Mouse (Mus musculus) gonadal fat pad, adult 2 months (tissue): ENCODE measurements at regions not wholly inside any gene's neighbourhood (a gene's known extent, or its start where the extent isn't known, plus 50 kb on each side); places are given as distances from the start of the nearest gene placed in this dataset.

Source experiments
- DNase-seq: peaks from one replicate; pipeline ENCODE4 v3.0.0-alpha.2; 2012; ENCODE audit warnings: low read depth

- DNase-seq = no peak
Measured at GRCm38 (mm10) chr7:125270711-125271110, 173.8 kb upstream of the Kdm8 start.

DNA sequence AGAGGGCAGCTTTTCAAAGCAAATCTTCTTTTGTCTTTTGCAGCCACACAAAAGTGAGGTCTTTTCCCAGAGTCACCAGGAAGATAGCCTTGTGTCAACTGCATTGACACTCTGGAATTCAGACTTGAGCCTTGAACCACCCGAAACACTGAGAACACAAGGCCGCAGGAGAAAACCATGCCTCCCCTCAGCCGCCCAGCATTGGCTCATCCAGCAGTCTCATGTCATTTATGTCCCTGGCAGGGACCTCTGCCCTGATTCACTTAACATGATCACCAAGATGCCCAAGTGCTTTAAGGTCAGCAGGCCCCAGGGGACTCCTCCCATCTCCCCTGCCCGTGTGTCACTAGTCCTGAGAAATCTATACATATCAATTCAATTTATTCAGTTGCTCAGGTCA lies 173.1 kb upstream of the Kdm8 start:
- no peak for DNase-seq

GRCm38 (mm10) chr7:125281371-125281770 lies 163.1 kb upstream of the Kdm8 start:
- DNase-seq = peak; percentile 27

DNA sequence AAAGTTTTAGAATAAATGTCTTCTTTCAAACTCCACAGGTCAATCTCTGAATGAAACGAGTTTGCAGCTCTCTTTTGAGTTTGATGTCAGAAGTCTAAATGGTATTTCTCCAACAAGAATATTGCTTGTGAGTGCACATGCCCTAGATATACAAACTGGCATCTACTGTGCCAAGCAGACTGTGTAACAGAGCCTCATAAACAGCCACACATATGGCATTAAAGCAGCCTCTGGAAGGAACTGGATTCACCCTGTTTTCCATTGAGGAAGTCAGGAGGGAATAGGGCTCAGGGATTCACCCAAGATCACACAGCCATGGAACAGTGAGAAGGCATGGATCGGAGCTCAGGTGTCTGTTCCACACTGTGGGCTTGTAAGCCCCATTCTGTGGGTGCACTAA lies 149.2 kb upstream of the Kdm8 start:
- no peak for DNase-seq

GRCm38 (mm10) chr7:125308433-125308832 lies 136.0 kb upstream of the Kdm8 start:
- DNase-seq = no peak

GRCm38 (mm10) chr7:125310971-125311370 lies 133.5 kb upstream of the Kdm8 start:
- no peak for DNase-seq

DNA sequence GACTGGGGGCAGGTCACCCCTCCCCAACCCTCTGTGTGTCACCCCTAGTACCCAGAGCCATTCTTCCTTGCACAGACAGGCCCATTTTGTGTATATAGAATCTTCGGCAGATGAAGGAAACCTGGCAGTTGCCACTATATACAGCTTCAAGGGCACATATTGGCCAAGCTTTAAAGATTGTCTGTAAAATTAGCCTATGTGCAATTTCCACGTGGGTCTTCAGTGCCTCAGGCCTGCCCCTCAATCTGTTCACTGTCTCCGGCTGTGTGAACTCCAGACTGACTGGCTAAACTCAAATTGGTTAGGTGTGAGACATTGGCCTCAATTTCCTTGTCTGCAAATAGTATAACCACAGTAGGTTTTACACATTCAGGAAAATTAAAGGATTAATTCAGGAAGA lies 130.9 kb upstream of the Kdm8 start:
- DNase-seq = no peak

DNA sequence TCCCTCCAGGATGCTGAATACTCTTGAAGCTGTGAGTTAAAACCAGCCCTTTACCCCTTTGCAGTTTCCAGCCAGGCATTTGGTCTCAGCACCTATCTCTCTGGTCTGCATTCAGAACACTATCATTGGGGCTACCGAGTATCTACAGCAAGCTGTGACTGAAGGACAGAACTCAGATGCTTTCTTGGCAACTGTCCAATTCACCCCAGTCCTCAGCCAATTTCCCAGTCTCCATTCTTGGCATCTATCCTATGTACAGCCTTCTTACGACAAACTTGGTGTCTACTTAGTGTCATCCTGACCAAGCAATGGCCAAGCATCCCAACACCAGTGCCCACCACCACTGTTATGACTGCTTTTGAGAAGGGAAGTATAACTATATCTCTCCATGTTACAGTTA lies 109.7 kb upstream of the Kdm8 start:
- DNase-seq = no peak

DNA sequence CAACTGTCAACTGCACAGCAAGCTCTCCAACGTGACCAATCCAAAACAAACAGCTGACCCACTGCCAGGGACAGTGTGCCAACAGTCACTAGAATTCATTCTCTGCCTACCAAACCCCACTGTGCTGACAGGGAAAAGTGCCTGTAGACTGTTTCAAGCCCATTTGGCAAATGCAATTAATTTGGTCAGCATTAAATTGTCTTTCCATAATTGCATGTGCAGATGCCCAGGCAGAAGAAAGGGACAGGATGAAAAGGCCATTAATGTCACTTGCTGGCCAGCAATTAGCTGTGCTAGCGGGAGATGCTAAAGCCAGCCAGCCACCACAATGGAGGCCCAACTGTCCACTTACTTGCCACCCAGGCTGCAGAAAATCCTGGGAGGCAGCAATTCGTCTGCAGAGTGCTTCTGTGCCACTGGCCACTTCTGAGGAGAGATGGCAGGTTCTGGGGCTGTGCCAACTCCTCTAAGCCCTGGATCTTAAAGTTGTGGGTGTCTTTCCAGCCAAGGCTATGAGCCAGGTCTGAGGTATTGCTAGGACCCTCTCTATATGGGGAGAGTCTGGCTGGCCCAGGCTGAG lies 108.8 kb upstream of the Kdm8 start:
- no peak for DNase-seq

- no peak for DNase-seq
Measured at GRCm38 (mm10) chr7:125336826-125337225, 107.7 kb upstream of the Kdm8 start.

GRCm38 (mm10) chr7:125338177-125338751 lies 106.2 kb upstream of the Kdm8 start:
- no peak for DNase-seq

DNA sequence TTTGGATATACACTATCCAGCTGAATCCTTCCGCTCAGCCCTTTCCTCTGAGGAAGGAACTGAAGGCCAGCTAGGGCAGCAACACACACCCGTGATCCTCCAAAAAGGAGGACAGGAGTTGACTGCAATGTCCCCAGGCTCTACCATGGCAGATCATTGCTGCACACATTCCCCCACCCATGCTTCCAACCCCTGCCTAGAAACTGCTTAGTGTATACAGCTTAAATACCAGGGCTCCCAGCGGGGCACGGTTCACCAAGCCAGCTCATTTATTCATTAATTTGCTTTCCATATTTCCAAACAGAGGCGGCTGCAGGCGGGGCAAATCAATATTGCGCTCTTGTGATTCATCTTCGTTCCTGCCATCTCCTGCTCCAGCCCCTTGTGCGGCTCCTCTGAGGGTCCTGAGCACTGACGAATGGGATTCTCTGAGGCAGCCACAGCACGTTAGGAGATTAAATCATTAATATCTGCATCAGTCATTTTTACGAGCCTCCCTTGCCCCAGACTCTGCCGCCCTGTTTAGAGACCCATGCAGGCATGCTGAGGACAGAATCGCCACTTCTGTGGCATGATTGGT lies 104.1 kb upstream of the Kdm8 start:
- DNase-seq = no peak

GRCm38 (mm10) chr7:125349606-125350005 lies 94.9 kb upstream of the Kdm8 start:
- DNase-seq = no peak

- no peak for DNase-seq
Measured at GRCm38 (mm10) chr7:125354211-125354610, 90.3 kb upstream of the Kdm8 start.

GRCm38 (mm10) chr7:125354956-125355355 lies 89.5 kb upstream of the Kdm8 start:
- no peak for DNase-seq

- DNase-seq = no peak
Measured at GRCm38 (mm10) chr7:125358016-125358415, 86.5 kb upstream of the Kdm8 start.

DNA sequence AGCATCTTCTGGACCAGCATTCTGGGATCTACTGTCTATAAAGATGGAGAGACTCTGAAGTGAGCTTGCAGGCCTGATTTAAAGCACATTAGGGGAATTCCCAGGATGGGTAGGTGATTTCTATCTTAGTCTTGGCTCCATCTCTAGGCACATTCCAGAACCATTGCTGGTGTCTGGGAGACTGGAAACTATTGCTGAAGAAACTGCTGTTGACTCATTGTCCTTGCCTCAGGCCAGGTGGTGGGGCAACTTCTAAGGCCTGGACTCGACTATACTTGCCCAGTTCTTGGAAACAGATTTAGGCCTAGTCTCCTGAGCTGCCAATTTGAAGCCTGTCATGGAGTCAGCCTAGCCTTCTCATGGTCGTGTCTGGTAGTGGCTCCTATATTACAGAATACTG lies 61.5 kb upstream of the Kdm8 start:
- peak; percentile 89 for DNase-seq

DNA sequence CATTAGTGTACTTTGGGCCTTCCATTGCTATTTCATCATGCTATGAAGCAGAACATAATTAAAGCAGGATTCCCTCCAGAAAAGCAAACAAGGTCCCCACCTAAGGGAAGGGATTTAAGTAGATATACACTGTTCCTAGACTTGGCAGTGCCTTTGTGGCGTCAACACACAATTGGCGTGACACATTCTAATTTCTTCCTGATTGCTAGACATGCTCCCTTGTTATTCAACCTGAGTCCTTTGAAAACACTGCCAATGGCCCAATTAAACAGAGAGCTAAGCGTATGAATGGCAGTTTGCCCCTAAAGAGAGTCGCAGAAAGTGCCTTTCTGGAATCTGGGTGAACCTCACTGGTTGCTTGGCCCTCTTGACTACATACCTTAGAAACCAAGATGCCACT lies 60.3 kb upstream of the Kdm8 start:
- peak; percentile 38 for DNase-seq

GRCm38 (mm10) chr7:125392536-125392935 lies 51.9 kb upstream of the Kdm8 start:
- no peak for DNase-seq

DNA sequence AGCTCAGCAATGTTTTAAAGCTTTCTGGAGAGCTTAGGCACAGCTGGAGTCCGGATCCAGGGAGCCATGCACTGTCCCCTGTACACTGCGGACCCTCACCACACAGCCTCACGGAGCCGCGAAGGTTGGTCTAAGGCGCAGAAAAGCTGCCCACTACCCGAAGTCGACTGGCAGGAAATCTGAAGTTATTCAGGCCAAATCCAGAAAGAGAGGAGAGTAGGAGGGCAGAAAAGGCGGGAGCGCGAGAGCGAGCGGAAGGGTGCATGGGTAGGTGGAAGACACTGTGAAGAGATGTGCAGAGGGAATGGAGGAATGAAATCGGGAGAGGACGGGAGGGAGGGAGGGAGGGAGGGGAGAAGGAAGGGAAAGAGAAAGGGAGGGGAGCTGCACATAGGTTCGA lies 51.2 kb upstream of the Kdm8 start:
- no peak for DNase-seq

DNA sequence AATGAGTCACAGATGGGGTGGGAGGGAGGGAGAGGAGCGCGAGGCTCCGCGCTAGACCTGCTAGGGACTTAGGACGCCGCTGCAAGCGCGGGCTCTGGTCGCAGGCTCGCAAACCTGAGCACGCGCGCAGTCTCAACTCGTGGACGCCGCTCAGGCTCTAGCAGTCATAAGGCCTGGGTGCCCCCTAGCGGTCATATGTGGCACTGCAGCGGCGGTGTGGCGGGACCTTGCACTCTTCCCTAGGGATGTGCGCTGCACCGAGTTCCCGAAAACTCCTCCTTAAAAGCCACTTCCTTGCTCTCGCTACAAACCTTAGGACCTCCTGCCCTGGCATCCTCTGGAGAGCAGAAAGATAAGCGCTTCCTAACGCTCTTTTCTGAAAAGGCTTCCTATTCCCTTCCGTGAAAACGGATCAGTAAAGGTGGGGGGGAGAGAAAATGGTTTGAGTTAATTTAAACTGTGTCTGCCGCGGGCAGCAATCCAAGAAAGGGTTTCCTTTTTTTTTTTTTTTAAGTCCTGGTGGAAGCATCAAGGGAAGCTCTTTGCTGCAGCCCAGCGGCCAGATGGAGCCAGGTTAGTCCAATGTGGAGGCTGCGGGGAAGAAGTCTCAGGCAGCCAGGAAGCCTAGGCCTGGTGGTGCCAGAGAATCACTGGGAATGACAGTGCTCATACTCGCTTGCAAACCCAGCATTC lies 50.7 kb upstream of the Kdm8 start:
- DNase-seq = no peak
